Mouse (Mus musculus) kidney, postnatal 14 days (tissue): Measurements from ENCODE around the gene Morf4l1.

Experiments
- DNase-seq: peaks from one replicate; pipeline ENCODE4 v3.0.0; 2022; ENCODE audit warnings: mixed read lengths

The Morf4l1 gene

DNA sequence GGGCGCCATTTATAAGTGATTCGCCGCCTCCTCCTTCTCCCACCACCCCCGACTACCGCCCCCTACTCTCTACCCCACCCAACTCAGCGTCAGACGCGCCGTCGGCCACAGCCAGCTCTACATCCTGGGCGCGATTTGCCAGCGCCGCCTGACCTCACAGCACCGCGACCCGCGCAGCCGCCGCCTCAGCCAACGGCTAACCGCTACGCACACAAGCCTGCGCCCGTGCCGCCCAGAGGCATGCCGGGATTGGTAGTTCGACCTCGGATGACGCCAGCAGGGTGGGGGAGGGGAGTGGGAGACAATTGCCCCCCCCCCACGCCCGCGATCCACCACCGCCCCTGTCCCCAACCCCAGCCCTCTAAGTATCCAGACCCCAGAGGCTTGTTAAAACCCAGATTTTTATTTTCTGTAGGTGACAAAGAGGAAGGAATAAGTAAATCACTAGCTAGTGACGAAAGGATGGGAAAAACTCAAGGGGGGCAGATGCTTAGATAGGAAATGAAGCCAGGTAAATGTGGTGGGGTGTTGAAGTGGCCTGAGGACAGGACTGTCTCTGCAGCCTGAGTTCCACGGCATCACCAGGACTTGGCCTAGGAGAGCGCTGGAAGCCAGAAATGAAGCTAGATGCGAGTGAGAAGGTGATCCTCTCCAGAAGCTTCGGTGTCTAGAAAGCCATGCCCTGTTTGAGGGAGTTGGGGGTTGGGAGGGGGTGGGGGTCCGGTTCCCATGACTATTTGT is at the start of gene Morf4l1:
TSS of gene Morf4l1 (minus strand) at position 208 of the 741 bp plus-strand sequence.
- peak; percentile 99 for DNase-seq

DNA sequence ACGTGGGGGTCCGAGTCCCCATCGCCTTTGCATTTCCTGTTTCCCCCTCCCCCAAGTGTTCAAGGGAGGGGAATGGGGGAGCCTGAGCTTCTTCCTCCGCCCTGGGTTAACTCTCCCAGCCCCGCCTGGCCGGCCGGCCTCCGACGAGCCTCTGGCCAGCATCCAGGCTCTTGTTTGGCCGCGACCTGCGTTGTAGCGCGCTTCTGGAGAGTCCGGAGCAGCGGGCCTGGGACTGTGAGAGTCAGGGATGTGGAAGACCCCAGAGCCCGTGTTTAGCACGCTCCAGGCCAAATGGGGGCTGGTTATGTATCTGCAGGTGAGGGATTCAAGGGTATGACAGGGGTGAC is 49.1 kb upstream of the Morf4l1 start:
- DNase-seq: peak; percentile 72

DNA sequence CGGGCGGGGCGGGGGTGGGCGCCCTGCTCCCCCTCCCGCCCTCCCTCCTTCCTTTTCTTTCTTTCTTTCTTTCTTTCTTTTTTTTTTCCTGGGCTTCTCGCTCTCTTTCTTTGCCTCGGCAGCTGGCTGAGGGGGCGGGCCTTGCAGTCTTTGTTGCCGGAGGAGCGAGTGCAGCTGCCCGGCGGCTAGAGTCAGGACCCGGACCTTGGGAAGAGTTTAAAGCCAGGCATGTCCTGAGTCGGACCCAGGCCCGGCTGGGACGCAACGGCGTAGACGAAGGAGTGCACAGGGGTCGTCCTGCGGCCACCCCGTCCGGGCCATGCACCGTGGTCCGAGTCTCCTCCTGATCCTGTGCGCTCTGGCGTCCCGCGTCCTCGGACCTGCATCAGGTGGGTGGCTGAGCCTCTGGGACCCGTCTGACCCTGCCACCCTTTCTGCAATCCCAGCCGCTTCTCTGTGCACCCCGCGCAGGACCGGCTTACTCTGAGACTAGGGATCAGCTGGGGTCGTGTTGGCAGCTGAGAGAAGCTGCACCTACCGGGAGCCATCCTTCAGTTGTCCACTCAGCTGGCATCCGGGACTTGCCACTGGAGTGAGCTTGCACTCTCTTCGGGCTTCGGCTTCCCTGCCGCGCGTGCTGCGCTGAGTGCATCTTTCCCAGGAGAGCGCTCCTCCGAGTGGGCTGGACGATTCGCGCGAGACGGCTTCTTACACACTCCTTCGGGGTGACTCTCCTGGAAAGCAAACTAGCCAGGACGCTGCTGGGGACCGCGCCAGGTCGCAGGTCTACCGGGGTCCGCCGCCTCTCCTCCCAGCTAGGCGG is 48.6 kb upstream of the Morf4l1 start, which contains the start of gene Adamts7:
TSS of gene Adamts7 (plus strand) at position 144 of the 823 bp plus-strand sequence.
- peak; percentile 48 for DNase-seq

DNA sequence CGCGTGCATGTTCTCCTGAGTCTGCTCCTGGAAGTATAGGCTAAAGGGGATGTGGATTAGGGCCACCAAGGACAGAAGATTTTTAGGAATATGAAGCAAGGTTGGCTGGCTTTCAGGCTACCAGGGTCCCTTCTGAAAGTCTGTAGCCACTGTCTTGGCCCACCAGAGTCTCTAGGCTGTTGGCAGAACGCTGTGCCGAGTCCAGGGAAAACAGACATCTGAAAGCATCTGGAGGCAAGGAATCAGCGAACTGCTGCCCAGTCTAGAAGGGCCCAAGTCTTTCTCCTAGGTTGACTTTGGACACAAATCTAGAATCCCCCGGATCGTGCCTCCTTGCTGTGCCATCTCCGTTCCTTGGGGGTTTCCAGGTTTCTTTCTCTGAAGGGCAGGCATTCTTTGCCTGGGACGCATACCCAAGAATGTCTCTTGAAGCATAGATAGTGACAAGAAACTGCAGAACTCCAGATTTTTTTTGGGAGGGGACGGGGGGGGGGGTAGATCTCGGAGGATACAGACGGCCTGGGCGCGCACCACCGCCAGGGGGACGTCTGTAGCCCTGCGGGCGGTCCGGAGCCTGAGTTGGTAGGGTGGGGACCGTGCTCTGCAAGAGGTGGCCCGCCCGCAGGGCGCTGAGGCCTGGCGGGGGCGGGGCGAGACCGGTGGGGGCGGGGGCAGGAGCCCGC is 47.8 kb upstream of the Morf4l1 start:
- peak; percentile 84 for DNase-seq

DNA sequence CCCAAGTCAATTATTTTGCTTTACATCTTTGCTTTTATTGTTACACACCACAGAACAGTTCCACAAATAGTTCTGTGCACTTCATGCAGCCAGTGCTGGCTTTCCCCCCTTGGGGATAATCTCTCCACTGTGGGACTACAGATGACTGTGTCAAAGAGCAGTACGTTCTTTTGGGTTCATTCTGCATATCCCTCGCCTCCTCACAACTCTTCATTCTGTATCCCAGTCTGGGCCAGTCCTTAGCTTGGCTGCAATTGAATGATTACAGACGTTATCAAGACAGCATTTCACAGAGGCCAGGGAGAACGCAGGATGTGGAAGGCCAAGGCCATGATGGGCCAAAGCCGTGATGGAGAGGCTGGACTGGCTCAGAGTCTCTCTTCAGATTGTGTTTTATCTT is 32.3 kb upstream of the Morf4l1 start:
- no peak for DNase-seq

DNA sequence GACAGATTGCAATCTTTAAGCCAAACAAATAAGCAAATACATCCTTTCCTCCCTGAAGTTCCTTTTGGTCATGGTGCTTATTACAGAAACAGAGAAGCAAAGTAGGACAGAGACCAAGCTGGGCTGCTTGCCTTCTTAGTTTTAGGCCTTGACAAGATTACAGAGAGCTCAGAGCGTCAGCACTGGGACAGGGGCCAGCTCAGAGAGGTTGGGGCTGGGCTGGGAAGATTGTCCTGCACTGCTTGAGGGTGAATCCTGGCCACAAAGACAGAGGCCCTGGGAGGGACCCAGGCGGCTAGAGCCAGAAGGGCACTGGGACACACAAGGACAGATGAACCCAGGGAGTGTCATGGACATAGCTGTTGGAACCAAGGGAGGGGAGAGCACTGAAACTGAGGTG is 31.2 kb upstream of the Morf4l1 start:
- DNase-seq: peak; percentile 61

DNA sequence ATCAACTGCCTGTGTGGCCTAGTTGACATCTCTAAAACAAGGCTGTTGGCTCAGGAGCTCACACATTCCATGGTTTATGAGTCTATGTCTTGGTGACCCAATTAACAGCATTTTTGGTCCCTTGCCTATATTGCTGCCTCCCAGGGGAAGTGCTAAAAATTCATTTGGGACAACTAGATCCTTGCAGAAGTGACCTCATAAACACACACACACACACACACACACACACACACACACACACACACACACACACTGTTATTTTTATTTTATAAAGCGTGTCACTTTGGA is 22.0 kb upstream of the Morf4l1 start:
- DNase-seq: peak; percentile 75

DNA sequence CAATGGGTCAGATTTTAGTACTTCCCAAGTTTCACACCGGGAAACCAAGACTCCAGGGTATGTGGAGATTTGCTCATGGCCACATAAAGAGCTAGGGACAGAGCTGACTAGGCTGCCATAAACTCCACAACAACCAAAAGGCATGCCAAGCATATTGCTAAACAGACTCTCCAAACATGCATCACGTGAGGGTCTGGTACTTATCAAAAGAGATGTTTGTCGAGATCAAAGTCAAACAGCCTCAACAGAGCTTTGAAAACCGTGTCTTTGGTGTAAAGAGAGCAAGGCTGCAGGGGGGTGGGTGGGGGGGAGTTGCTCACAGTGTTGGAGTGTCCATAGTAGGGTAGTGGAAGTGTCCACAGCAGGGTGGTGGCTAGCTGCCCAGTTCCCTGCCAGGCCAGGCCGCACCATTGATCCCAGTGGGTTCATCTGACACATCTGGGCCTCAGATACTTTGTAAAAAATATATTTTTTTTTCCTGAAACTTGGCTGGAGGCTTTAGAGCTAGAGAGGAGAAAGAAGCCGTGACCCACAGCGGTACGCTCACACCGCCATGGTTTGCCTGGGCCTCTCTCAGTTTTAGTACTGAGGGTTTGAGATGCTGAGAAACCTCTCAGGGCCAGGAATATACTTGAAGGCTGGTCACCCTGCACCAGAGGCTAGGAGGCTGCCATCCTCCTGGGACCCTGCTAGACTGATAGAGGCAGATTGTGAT is 21.5 kb upstream of the Morf4l1 start:
- peak; percentile 23 for DNase-seq

DNA sequence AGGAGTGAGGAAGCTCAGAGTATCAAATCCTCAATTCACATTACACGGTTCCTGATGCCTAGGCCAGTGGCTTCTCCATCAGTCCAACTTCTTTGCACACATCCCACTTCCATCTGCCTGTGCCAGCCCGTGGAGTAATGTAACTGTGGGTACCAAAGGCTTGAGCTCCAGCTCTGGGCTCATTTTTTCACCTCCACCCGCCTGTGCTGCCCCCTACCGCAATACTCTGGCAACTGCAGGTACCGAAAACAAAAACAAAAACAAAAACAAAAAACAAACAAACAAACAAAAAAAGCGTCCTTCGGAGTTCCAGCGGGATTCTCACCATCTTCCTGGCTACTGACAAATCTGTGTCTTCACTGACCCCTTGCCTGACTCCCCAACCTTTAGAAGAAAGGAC is 20.9 kb upstream of the Morf4l1 start:
- no peak for DNase-seq

DNA sequence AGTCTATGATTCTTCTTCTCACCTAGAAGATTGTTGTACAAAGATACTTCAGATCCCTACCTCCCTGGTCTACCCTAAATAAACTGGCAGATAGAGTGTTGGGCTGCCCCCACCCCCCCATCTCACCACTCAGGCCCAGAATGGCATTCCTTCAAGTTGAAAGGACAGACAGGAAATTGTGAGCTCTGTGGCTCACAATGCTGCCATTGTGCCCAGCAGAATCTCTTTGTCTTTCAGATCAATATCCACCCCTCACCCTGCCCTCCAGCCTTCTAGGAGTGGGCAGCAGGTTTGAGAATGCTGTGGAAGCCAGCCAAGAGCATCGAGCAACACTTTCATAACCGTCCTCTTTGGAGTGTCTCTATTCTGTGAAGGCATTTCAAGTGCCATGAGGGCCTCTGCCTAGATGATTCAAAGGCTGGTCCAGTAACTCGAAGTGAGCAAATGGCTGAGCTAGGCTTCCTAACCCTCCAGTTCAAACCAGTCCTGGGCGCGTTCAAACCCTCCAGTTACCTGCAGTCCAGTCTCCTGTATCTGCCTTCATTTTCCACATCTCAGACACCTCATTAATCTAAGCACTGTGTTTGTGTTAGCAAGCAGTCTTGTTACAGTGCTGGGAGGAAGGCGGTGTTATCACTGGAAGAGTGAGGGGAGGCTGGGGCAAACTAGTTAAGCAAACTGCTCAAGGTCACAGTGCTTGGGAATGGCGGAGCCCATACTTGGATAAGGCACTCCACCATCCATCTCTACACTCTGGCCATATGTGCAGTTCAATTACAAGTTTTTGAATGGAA is 19.2 kb upstream of the Morf4l1 start:
- DNase-seq: no peak

DNA sequence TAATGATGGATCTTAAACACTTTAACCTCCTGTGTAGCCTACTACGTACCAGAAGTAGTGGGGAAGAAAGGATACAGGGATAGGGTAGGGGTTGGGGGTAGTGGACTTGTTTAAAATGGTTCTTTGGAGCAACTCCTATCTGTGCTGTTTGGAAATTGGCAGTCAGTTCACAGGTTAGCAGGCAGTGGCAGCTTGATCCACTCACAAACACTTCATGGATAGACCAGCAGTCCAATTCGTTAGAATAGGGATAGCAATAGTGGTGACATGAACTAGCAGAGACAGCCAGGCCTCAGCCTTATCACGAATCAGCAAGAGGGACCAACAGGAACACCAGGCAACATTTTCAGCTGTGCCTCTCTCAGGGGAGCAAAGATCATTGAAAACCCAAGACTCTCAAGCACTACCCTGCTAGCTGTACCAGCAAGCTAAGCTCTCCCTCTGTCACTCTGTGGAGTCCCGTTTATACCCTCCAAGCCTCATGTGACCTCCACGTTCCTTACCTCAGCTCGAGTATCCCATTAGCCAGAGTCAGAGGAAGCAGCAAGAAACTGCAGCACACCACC is 14.1 kb upstream of the Morf4l1 start:
- DNase-seq: no peak

DNA sequence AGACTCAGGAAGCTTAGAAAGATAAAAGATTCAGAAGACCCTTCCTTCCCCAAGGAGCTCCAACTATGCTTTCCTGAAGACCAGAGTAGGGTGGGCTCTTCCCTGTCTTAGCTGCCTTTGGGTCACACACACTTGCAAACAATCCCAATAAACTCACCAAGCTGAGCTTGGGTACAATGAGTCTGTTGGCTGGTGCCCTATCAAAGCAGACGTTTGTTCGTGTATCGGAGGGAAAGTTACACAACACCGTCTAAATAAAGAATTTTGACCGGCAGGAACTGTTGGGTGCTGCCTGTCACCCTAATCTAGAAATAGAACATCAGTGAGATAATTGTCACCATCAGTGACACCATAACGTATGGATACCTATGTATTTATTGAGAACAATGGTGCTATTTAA is 12.6 kb upstream of the Morf4l1 start:
- DNase-seq: no peak

DNA sequence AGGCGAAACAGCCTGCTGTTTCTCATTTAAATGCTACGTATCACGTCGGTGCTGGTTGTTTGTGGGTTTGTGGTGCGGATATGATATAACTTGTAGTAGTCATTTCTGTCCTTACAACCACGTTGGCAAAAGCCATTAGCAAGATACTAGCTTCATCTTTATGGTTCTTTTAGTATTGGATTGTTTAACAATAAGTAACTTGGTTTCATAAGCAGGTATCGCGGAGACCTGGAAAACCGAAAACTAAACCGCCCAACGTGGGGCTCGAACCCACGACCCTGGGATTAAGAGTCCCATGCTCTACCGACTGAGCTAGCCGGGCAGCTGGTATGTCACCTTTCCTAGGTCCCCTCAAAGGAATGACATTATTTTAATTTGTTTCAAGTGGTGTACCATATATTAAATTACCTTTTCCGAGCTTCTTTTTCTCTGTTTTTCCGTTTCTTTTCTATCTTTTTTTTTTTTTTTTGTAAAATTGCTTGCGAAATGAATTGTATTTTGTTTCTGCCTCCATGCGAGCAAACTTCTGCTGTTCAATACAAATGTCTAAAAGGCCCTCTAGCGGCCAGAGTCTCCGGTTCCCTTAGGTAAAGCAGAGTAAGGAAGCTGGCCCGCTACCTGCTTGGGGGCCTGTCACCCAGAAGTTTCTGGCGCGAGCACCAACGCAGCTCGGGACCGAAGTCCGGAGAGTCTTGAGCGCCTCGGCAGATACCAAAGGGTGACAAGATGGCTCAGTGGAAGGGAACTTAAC is 11.9 kb upstream of the Morf4l1 start:
- peak; percentile 87 for DNase-seq

DNA sequence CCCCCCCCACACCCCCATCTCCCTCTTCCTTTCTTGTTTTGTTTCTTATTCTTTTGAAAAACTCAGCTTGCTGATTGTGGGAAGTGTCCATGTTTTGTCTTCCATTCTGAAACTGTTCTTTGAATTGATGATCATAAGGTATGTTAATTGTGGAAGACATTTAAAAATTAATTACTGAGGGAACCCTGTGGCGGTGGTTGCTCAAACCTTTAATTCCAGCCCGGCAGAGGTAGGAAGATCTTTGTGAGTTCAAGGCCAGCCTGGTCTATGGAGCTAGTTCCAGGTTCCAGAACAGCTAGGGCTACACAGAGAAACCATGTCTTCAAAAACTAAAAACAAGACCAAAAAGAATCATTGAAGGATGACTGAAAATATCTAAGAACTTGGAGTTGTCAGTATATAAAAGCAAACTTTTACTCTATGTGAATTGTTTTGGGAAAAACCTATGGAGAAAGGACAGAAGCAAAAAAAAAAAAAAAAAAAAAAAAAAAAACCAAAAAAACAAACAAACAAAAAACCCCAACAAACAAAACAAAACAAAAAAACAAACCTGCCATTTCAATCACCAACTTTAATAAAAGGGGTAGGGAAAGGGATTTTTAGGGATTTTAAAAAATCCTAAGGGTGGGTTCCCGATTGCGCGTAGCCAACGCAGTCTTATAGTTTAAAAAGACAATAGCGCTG is 11.0 kb upstream of the Morf4l1 start:
- DNase-seq: no peak

DNA sequence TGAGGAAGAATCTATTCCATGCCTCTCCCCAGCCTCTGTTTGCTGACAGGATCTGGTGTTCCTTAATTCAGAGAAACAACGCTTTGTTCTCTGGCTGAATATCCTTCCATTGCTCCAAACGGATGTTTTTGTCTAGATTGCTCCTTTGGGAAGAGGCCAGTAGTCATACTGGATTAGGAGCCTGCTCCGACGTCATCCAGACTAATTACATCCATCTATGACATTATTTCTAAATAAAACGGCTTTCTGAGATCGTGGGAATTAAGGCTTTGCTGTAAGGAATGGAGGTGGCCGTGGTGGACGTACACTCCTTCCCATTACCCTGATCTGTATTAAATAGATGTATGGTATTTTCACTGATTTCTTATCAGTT is 10.3 kb upstream of the Morf4l1 start:
- DNase-seq: peak; percentile 41

DNA sequence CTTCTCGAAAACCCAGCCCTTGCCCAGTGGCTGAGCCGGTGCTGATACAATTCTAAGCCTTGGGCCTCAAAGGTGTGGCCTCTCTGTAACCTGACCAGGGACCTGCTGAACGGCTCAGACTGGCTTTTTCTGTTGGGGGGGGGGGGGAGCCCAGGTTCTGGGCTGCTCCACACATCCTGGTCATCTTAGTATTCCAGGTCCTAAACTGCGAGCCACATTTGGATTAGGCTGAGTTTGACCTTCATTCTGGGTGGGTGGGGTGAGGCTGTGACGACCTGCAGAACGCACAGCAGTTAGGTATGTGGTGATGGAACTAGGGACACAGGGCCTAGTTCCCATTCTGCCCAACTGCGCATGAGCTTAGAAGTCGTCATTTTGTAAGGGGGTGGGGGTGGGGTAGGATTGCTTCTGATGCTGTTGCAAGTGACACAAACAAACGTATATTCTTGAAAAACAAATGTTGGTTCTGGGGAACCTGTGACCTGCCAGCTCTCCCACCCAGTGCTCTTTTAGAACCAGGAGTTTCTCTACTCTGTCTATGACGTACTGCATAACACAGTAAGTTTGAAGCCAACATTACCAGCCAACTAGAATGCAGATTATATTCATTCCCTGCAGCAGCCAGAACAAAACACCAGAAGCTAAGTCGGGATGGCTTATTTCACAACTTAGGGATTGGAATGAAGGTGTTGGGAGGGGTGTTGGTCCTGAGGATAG is 9.7 kb upstream of the Morf4l1 start:
- no peak for DNase-seq

DNA sequence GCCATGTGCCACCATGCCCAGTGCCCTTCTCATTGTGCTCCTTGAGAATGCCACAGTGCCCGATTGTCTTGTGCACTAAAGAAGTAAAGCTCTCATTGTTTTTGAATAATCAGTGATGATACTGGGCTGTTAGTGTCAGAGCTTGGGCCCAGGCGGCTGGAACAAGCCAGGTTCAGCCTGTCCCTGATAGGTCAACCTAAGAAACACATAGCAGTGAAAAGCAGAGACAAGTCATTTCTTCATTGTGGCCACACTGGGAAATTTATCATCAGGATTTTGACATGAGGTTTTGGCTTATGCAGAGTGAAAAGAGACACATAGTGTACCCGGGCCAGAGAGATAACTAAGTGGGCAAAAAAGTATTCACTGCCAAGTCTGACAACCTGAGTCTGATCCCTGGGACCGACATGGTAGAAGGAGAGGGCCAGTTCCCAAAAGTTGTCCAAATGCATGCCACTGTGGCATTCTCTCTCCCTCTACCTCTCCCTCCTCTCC is 7.7 kb upstream of the Morf4l1 start:
- no peak for DNase-seq

DNA sequence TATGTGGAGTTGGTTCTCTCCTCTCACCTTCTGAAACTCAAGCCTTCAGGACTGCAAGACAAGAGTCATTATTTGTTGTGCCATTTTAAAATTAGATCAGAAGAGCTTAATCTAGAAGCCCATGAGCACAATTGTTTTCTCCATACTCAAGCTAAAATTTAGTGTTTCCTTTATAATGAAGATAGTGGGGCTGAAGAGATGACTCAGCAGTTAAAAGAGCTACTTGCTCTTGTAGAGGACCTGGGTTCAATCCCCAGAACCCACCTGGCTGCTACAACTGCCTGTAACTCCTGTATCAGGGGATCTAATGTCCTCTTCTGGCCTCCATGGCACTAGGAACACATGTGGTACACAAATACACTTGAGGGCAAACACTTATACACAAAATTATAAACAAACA is 2.7 kb upstream of the Morf4l1 start:
- DNase-seq: no peak

DNA sequence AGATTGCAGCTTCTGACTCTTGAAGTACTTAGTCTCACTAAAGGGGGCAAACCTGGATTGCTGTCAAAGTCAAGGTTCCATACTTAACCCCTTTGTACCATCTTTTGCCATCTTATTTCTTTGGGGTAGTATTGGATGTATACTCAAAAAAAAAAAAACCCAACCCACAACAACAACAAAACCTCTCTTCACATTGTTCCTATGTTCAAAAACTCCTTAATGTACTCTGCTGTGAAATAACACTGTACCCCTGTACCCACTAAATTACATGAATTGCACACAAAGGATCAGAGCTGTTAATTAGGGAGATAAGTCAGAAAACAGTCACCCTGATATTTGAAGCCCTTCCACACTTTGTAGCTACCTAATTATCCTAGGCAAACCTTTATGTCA is 730 bp upstream of the Morf4l1 start:
- no peak for DNase-seq
